Mouse (Mus musculus) testis, adult 2 months (tissue): ENCODE data around the gene Apoa5. TPM values are rescaled to one million over a fixed set of nuclear protein-coding genes. Genes with fewer than 3 reads are reported as not detected.

Experiments
- H3K27ac ChIP-seq: fragments of 200-500 bp; 2 replicates; pipeline ENCODE4 v1.5.1; 2012; ENCODE audit warnings: low read depth, low read length; ENCODE audit not compliant: control insufficient read depth, insufficient read depth
- H3K27me3 ChIP-seq: fragments of 200-500 bp; 2 replicates; pipeline ENCODE4 v1.6.1; 2012; ENCODE audit warnings: mild to moderate bottlenecking, low read length, moderate library complexity; ENCODE audit not compliant: control insufficient read depth, insufficient read depth
- H3K36me3 ChIP-seq: fragments of 200-500 bp; 2 replicates; pipeline ENCODE4 v1.6.1; 2012; ENCODE audit warnings: mild to moderate bottlenecking, low read length; ENCODE audit not compliant: control insufficient read depth, insufficient read depth
- H3K4me1 ChIP-seq: fragments of 200-500 bp; 2 replicates; pipeline ENCODE4 v1.6.1; 2012; ENCODE audit warnings: low read length; ENCODE audit not compliant: control insufficient read depth, insufficient read depth
- H3K4me3 ChIP-seq: fragments of 200-500 bp; 2 replicates; pipeline ENCODE4 v1.5.1; 2012; ENCODE audit warnings: low read depth, mild to moderate bottlenecking, low read length, moderate library complexity, mixed read lengths; ENCODE audit not compliant: control insufficient read depth
- CTCF ChIP-seq: fragments of 200-500 bp; IDR thresholded peaks from 2 replicates; pipeline ENCODE4 v1.5.1; 2012; ENCODE audit warnings: low read depth, mild to moderate bottlenecking, inconsistent platforms, low read length, moderate library complexity; ENCODE audit not compliant: control insufficient read depth, insufficient read depth, insufficient replicate concordance
- POLR2A ChIP-seq: fragments of 200-500 bp; IDR thresholded peaks from 2 replicates; pipeline ENCODE4 v1.6.1; 2012; ENCODE audit warnings: low read depth, mild to moderate bottlenecking, inconsistent platforms, low read length, moderate library complexity; ENCODE audit not compliant: control insufficient read depth
- polyA plus RNA-seq: library from polyadenylated mRNA; depleted of rRNA; stranded (reverse); fragments of >200 nt; gene quantifications from 2 replicates; pipeline ENCODE4 v1.2.3, GENCODE M21; 2012

Apoa5 gene
- polyA plus RNA-seq, 1 experiment: not detected

DNA sequence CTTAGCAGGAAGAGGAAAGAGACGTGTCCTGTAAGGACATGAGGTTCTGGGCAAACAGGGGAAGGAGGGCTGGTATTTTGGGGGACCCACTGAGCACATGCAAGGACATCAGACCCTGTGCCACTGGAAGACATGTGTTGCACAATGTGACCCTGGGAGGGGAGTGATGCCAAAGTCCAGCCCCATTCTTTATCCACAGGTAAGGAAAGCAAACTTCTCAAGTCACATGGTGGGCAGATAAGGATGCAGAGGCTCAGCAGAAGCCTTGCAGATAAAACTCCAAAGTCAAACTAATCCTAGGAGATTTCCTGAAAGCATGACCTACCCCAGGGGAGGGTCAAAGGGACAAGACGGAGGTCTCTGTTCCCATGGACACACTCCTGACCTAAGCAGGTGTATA is 26.6 kb upstream of the Apoa5 start:
- no peak for TF ChIP-seq POLR2A
- no peak for TF ChIP-seq CTCF
- H3K27ac ChIP-seq: no peak overlapping the region
- no peaks in the 10 kb centered on the region for H3K36me3 ChIP-seq
- no peaks in the 10 kb centered on the region for H3K27me3 ChIP-seq
- no peak overlapping the region for H3K4me3 ChIP-seq
- no peaks in the 10 kb centered on the region for H3K4me1 ChIP-seq

DNA sequence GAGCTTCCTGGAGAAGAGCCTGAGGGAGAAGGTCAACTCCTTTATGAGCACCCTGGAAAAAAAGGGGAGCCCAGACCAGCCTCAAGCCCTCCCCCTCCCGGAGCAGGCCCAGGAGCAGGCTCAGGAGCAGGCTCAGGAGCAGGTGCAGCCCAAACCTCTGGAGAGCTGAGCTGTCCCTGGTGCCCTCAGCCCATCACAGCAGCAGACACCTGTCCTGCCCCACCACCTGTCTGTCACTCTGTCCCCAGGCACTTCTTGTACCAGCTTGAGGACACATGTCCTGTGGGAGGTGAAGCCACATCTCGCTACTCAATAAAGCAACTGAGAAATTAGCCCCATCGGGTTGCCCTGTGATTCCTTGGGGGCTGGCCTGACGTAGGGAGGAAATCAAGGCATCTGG is 25.3 kb upstream of the Apoa5 start:
- Histone ChIP-seq H3K4me1 (no peaks in the 10 kb centered on the region), H3K36me3 (no peaks in the 10 kb centered on the region), H3K4me3 (no peak overlapping the region), H3K27ac (no peak overlapping the region), H3K27me3 (no peaks in the 10 kb centered on the region)
- no peak for TF ChIP-seq POLR2A
- no peak for TF ChIP-seq CTCF

DNA sequence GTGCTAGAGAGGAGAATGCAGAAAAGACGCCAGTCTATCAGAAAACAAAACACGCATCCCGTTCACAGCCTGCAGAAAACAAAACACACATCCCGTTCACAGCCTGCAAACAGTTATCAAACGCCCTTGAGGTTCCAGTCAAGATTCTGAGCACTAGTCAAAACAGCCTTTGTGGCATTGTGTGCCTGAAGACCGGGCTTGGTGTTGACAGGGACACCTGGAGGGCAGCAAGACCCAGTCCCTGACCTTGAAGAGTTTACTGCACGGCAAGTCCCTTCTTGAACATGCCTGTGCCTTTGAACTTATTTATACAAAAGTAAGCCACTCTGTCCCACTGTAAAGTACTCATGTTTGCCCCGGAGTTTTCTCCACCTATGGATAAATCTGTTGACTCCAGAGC is 24.8 kb upstream of the Apoa5 start:
- no peak for TF ChIP-seq POLR2A
- no peak for TF ChIP-seq CTCF
- Histone ChIP-seq H3K27me3 (no peaks in the 10 kb centered on the region), H3K36me3 (no peaks in the 10 kb centered on the region), H3K4me3 (no peak overlapping the region), H3K27ac (no peak overlapping the region), H3K4me1 (no peaks in the 10 kb centered on the region)

DNA sequence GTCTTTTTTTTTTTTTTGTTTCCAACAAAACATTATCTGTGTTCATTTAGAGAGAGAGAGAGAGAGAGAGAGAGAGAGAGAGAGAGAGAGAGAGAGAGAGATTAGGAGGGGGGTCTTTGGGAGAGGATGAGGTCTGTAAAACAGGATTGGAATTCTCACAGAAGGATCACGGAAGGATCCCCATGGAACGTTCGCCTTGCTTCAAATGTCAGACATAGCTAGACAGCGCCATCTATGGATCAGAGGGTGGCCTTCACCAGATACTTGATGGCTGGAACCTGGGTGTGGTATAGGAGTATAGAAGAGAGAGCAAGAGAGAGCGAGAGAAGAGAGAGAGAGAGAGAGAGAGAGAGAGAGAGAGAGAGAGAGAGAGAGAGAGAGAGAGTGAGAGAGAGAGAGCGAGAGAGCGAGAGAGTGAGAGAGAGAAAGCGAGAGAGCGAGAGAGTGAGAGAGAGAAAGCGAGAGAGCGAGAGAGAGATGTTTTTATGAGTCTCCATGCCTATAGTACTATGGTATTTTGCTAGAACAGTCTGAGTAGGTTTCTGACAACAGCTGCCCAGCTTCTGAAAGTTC is 21.6 kb upstream of the Apoa5 start:
- TF ChIP-seq POLR2A: no peak
- TF ChIP-seq CTCF: peak; percentile 45; the same call in 1 of the 2 replicates
- Histone ChIP-seq H3K36me3 (no peaks in the 10 kb centered on the region), H3K27me3 (no peaks in the 10 kb centered on the region), H3K4me1 (no peaks in the 10 kb centered on the region), H3K4me3 (no peak overlapping the region), H3K27ac (no peak overlapping the region)

DNA sequence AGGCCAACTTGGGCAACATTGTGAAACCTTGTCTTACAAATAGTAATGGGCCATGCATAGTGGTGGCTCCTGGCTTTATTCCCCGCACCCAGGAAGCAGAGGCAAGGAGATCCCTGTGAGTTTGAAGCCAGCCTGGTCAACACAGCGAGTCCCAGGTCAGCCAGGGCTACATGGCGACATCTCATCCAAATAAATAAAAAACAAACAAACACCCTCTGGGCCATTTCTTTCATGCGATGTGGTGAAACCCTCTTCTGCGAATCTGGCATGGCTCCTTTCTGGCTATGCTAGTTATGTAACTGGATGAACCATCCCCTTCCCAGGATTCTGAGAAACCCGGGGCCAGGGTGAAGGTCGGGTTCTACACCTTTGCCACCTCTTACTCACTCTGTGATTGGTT is 12.3 kb upstream of the Apoa5 start:
- H3K27ac ChIP-seq: no peak overlapping the region
- H3K27me3 ChIP-seq: no peaks in the 10 kb centered on the region

DNA sequence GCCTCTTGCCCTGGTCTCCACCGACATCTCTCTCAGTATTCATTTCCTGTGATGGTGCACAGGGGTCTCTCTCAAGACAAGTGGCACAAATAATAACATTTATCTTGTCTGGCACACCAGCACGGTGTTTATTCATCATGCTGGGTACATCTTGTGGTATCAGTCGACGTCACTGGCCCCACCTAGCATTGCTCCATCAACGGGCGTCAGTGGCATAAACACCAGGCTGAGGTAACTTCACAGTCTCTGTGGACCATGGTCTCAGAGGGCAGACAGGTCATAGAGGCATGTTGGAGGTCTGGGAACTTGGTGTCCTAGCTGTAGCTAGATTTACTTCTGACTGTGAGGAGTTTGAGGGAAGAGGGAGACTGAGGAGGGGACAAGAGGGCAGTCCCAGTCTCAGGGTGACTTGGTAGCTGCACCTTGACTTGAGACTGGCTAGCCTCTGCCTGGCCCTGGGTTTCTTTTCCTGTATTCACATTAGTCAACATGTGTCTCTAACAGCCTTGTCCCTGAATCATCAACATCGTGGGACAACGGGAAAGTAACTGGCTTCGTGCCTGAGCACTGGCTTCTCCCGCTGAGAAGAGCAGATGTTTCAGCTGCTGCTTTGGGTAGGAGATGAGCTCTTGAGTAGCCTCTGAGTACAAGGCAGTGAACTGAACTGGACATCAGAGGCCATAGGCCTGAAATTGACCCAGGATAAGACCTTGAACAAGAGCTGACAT is 11.6 kb upstream of the Apoa5 start:
- TF ChIP-seq POLR2A (no peak), CTCF (no peak)
- H3K36me3 ChIP-seq: no peaks in the 10 kb centered on the region
- H3K4me3 ChIP-seq: no peak overlapping the region
- no peak overlapping the region for H3K27ac ChIP-seq
- H3K4me1 ChIP-seq: no peaks in the 10 kb centered on the region
- no peaks in the 10 kb centered on the region for H3K27me3 ChIP-seq

More for the DNA sequence above, 12.3 kb upstream of the Apoa5 start:
- Histone ChIP-seq H3K36me3 (no peaks in the 10 kb centered on the region), H3K4me1 (no peaks in the 10 kb centered on the region), H3K4me3 (no peak overlapping the region)
- TF ChIP-seq POLR2A (no peak), CTCF (no peak)

DNA sequence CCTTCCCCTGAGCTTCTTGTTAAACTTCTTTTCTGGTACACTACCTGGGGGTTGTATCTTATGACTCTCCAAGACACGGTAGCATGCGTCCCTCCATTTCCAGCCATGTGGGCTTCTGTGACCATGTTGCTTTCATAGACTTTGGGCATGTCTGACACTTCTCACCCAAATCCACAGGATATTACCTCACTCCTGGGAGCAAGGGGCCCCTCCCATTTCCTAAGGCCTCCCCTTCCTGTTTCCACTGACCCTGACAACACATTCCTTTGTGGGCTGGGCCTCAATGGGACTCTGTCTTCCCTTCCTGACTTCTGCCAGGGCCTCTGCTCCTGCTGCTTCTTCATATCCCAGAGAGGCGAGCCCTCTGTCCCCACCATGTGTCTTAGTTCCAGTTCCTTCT is 10.9 kb upstream of the Apoa5 start:
- H3K4me1 ChIP-seq: no peaks in the 10 kb centered on the region
- no peaks in the 10 kb centered on the region for H3K36me3 ChIP-seq
- no peak overlapping the region for H3K4me3 ChIP-seq
- H3K27me3 ChIP-seq: no peaks in the 10 kb centered on the region
- H3K27ac ChIP-seq: no peak overlapping the region
- TF ChIP-seq POLR2A: no peak
- TF ChIP-seq CTCF: no peak
